Mouse (Mus musculus): Measurements from ENCODE around the gene Ramac. TPM values are rescaled to one million over a fixed set of nuclear protein-coding genes. Genes with fewer than 3 reads are reported as not detected.

Ramac gene
- 134 and 135 TPM in 2 replicates for polyA plus RNA-seq (2015; fragmentation: Nextera tagmentation; extraction: Ambion mirVana)

GRCm38 (mm10) chr7:81762180-81763109 lies at the start of gene Ramac:
Ramac (plus strand) TSS chr7:81762925.
- peak within 1 kb of the TSS; percentile 91 for H3K4me2 ChIP-seq
- peak within 1 kb of the TSS; percentile 98 for H3K4me3 ChIP-seq
- H3K9me3 ChIP-seq = no peaks in the 10 kb centered on the region
- no peaks in the 10 kb centered on the region for H3K36me3 ChIP-seq
- peak within 1 kb of the TSS; percentile 91 for H3K27ac ChIP-seq
- under 1% methylated on average over 56 of the region's 56 CpGs for WGBS
- no peaks in the 10 kb centered on the region for H3K27me3 ChIP-seq
- ATAC-seq (ENCODE audit: low FRiP score) = peak; percentile 96
- peaks cover 18% of the 10 kb centered on the region for H3K4me1 ChIP-seq (replicated peaks)
- peak within 1 kb of the TSS; percentile 94 for H3K9ac ChIP-seq

DNA sequence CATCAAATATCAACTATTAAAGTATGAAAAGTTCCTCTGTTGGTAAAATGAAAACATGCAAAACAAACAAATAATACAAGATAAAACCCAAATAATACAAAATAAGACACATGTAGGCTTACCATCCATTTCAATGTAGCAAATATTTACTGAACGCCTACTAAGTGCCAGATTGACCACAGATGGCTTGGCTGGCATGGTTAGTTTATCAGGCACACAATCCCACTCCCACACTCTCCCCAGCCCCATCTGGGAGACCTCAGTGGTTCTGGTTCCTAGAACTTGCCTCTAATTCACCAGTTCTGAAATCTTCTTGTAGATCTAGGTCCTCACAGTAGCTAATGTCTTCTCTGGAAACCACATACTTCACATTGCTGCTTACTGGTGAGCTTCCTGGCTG lies 44.1 kb upstream of the Ramac start:
- Histone ChIP-seq H3K4me3 (no peak overlapping the region), H3K9ac (no peak overlapping the region), H3K36me3 (no peaks in the 10 kb centered on the region), H3K9me3 (no peaks in the 10 kb centered on the region), H3K4me1 (replicated peaks) (no peaks in the 10 kb centered on the region), H3K27me3 (no peaks in the 10 kb centered on the region), H3K27ac (no peak overlapping the region), H3K4me2 (no peak overlapping the region)
- 85% methylated on average over 1 of the region's 1 CpGs for WGBS
- ATAC-seq (ENCODE audit: low FRiP score) = no peak

DNA sequence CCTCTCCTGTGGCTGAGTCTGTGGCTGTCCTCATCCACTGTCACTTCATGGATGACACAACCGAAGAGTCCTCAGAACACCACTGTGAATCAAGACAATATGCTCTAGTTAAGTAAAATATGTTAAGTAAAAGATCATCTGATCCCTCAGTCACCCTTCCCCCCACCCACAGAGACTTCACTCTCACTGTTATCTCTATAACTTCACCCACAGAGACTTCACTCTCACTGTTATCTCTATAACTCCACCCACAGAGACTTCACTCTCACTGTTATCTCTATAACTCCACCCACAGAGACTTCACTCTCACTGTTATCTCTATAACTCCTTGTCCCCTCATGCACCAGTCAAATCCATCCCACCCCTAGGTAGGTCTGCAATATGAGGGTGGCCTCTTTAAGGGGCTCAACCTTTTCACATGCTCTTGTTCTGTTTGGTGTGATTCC lies 43.5 kb upstream of the Ramac start:
- H3K9ac ChIP-seq = no peak overlapping the region
- H3K9me3 ChIP-seq = no peaks in the 10 kb centered on the region
- no peaks in the 10 kb centered on the region for H3K27me3 ChIP-seq
- no peak overlapping the region for H3K4me3 ChIP-seq
- 88% methylated on average over 1 of the region's 1 CpGs for WGBS
- no peaks in the 10 kb centered on the region for H3K36me3 ChIP-seq
- no peak overlapping the region for H3K4me2 ChIP-seq
- no peak for ATAC-seq (ENCODE audit: low FRiP score)
- H3K27ac ChIP-seq = no peak overlapping the region
- H3K4me1 ChIP-seq (replicated peaks) = no peaks in the 10 kb centered on the region

- H3K9me3 ChIP-seq = no peaks in the 10 kb centered on the region
- H3K27ac ChIP-seq = no peak overlapping the region
- H3K4me2 ChIP-seq = no peak overlapping the region
- no peak for ATAC-seq (ENCODE audit: low FRiP score)
- no peak overlapping the region for H3K9ac ChIP-seq
- H3K4me1 ChIP-seq (replicated peaks) = no peaks in the 10 kb centered on the region
- WGBS = 68% methylated on average over 5 of the region's 5 CpGs
- H3K4me3 ChIP-seq = no peak overlapping the region
- H3K36me3 ChIP-seq = no peaks in the 10 kb centered on the region
- H3K27me3 ChIP-seq = no peaks in the 10 kb centered on the region
These were observed 41.5 kb upstream of the Ramac start for GRCm38 (mm10) chr7:81721271-81721670.

DNA sequence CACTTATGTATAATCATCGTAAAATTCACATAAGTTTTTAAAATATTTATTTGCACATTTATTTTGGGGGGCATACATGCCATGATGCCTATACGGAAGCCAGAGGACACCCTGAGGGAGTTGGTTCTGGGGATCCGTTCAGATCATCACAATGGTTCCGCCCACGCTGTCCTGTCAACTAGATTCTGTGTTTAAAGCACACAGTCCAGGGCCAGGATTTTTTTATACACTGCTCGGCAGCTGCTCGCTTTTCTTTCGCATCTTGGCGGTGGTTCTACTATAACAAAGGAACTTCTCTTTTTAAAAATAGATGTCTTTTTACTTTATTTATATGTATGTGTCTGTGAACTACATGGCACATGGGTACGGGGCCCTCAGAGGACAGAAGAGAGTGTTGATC lies 38.9 kb upstream of the Ramac start:
- Histone ChIP-seq H3K27ac (no peak overlapping the region), H3K4me3 (no peak overlapping the region), H3K36me3 (no peaks in the 10 kb centered on the region), H3K4me1 (replicated peaks) (no peaks in the 10 kb centered on the region), H3K9me3 (no peaks in the 10 kb centered on the region), H3K9ac (no peak overlapping the region), H3K4me2 (no peak overlapping the region), H3K27me3 (no peaks in the 10 kb centered on the region)
- no peak for ATAC-seq (ENCODE audit: low FRiP score)
- 93% methylated on average over 10 of the region's 10 CpGs for WGBS

GRCm38 (mm10) chr7:81725986-81726727 lies 36.6 kb upstream of the Ramac start:
- Histone ChIP-seq H3K4me2 (no peak overlapping the region), H3K4me3 (no peak overlapping the region), H3K9ac (no peak overlapping the region), H3K4me1 (replicated peaks) (no peaks in the 10 kb centered on the region), H3K27me3 (no peaks in the 10 kb centered on the region), H3K36me3 (no peaks in the 10 kb centered on the region), H3K9me3 (no peaks in the 10 kb centered on the region), H3K27ac (no peak overlapping the region)
- WGBS = 81% methylated on average over 18 of the region's 18 CpGs
- ATAC-seq (ENCODE audit: low FRiP score) = no peak

GRCm38 (mm10) chr7:81726728-81727005 lies 36.1 kb upstream of the Ramac start:
- no peak for ATAC-seq (ENCODE audit: low FRiP score)
- Histone ChIP-seq H3K27me3 (no peaks in the 10 kb centered on the region), H3K9ac (no peak overlapping the region), H3K4me3 (no peak overlapping the region), H3K4me1 (replicated peaks) (no peaks in the 10 kb centered on the region), H3K9me3 (no peaks in the 10 kb centered on the region), H3K27ac (no peak overlapping the region), H3K4me2 (no peak overlapping the region), H3K36me3 (no peaks in the 10 kb centered on the region)
- 63% methylated on average over 2 of the region's 2 CpGs for WGBS

DNA sequence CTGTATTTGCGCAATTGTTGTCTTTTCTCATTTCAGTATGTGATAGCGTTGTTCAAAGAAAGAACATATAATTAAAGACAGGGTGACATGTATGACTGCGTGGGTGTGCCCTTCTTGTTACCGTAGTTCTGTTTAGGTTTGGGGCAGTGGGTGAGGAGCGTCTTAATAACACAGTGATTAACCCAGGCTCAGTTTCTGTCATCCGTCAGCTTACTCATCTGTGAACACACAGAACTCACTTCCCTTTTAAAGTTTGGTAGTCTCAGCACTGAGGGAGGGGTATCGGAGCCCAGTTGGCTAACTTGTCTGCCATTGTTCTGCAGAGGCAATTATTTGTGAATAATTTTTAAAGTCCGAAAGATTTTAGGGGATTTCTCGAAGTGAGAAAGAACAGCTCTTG lies 35.0 kb upstream of the Ramac start:
- ATAC-seq (ENCODE audit: low FRiP score) = no peak

DNA sequence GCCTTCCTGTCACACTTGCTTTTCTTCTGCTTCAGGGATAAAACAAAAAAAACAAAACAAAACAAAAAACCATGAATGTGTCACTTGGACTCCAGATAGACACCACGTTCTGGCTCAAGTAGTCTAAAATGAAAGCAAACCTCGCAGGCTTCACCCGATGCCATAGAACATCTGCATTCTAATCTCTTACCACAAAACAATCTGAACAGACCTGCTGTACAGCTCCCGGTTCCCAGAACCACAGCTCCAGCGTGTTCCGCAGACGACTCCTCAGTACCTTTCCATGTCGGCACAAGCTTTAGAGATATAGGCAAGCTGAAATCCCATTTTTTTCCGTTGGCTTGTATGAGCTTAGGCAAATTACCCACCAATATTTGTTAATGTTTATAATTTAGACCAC lies 32.9 kb upstream of the Ramac start:
- Histone ChIP-seq H3K4me3 (no peak overlapping the region), H3K9ac (no peak overlapping the region), H3K27ac (no peak overlapping the region), H3K36me3 (no peaks in the 10 kb centered on the region), H3K27me3 (no peaks in the 10 kb centered on the region), H3K4me2 (no peak overlapping the region), H3K4me1 (replicated peaks) (no peaks in the 10 kb centered on the region), H3K9me3 (no peaks in the 10 kb centered on the region)
- 90% methylated on average over 9 of the region's 9 CpGs for whole genome bisulfite sequencing
- no peak for ATAC-seq (ENCODE audit: low FRiP score)

More for the DNA sequence above, 35.0 kb upstream of the Ramac start:
- Histone ChIP-seq H3K27ac (no peak overlapping the region), H3K4me3 (no peak overlapping the region), H3K9me3 (no peaks in the 10 kb centered on the region), H3K36me3 (no peaks in the 10 kb centered on the region), H3K9ac (no peak overlapping the region), H3K4me1 (replicated peaks) (no peaks in the 10 kb centered on the region), H3K4me2 (no peak overlapping the region), H3K27me3 (no peaks in the 10 kb centered on the region)
- 88% methylated on average over 9 of the region's 9 CpGs for whole genome bisulfite sequencing

DNA sequence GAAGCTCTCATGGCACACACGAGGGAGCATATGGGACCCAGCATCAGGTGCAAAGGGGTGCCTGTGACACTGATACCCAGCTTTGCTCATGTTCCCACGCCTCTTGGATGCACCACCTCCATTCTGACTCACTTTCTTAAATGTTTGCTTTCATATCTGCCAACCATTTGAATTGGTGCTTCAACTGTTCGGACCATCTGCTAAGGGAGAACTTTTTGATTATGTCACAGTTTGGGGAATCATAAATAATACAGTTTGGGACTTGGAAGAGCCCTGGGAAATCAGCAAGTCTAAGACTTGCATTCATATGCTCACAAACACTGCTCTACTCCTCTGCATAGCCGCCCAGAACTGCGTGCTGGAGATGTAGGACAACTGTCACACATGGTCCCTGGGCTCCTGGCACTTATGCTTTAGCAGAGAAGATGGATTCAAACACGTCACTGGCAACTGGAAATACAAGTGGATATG lies 31.5 kb upstream of the Ramac start:
- H3K4me3 ChIP-seq = no peak overlapping the region
- no peaks in the 10 kb centered on the region for H3K4me1 ChIP-seq (replicated peaks)
- H3K4me2 ChIP-seq = no peak overlapping the region
- ATAC-seq (ENCODE audit: low FRiP score) = no peak
- H3K9me3 ChIP-seq = no peaks in the 10 kb centered on the region
- WGBS = 85% methylated on average over 6 of the region's 6 CpGs
- H3K27ac ChIP-seq = no peak overlapping the region
- no peak overlapping the region for H3K9ac ChIP-seq
- no peaks in the 10 kb centered on the region for H3K36me3 ChIP-seq
- no peaks in the 10 kb centered on the region for H3K27me3 ChIP-seq

GRCm38 (mm10) chr7:81732183-81733089 lies 30.3 kb upstream of the Ramac start:
- 89% methylated on average over 12 of the region's 12 CpGs for WGBS
- Histone ChIP-seq H3K9ac (no peak overlapping the region), H3K9me3 (no peaks in the 10 kb centered on the region), H3K36me3 (no peaks in the 10 kb centered on the region), H3K4me3 (no peak overlapping the region), H3K27ac (no peak overlapping the region), H3K27me3 (no peaks in the 10 kb centered on the region), H3K4me1 (replicated peaks) (no peaks in the 10 kb centered on the region), H3K4me2 (no peak overlapping the region)
- ATAC-seq (ENCODE audit: low FRiP score) = no peak

Data from hindbrain, embryonic 13.5 days (tissue).